Mouse (Mus musculus) heart, adult 2 months (tissue): ENCODE data around the gene Rtn4r. TPM values are rescaled to one million over a fixed set of nuclear protein-coding genes. Genes with fewer than 3 reads are reported as not detected.
A peak's percentile ranks its signal among the peaks of the same experiment; 100 is the strongest.

Experiments
- DNase-seq, 2 experiments: peaks; one replicate each; pipeline ENCODE4 v3.0.0; 2021
- H3K27ac ChIP-seq: fragments of 200-600 bp; 2 replicates; pipeline ENCODE4 v1.8.1; 2022
- H3K27me3 ChIP-seq: fragments of 200-500 bp; 2 replicates; pipeline ENCODE4 v1.6.1; 2012; ENCODE audit warnings: mild to moderate bottlenecking, low read length, inconsistent platforms, mixed read lengths; ENCODE audit not compliant: control insufficient read depth, insufficient read depth
- H3K36me3 ChIP-seq: fragments of 200-500 bp; 2 replicates; pipeline ENCODE4 v1.6.1; 2012; ENCODE audit warnings: low read length, inconsistent platforms; ENCODE audit not compliant: control insufficient read depth, insufficient read depth
- H3K4me1 ChIP-seq: fragments of 200-500 bp; 2 replicates; pipeline ENCODE4 v1.6.1; 2011; ENCODE audit warnings: low read length; ENCODE audit not compliant: control insufficient read depth, insufficient read depth
- H3K4me3 ChIP-seq: fragments of 200-600 bp; 2 replicates; pipeline ENCODE4 v1.8.1; 2022
- H3K79me2 ChIP-seq: fragments of 200-500 bp; replicated peaks from 2 replicates; pipeline ENCODE4 v1.6.1; 2012; ENCODE audit warnings: mild to moderate bottlenecking, inconsistent platforms, low read length, moderate library complexity, mixed read lengths; ENCODE audit not compliant: control insufficient read depth, insufficient read depth
- H3K9ac ChIP-seq: fragments of 200-500 bp; 2 replicates; pipeline ENCODE4 v1.6.1; 2012; ENCODE audit warnings: low read depth, mild to moderate bottlenecking, control low read depth, inconsistent platforms, low read length, mixed read lengths
- CTCF ChIP-seq: fragments of 200-600 bp; IDR thresholded peaks from 2 replicates; pipeline ENCODE4 v1.8.1; 2022; ENCODE audit warnings: antibody characterized with exemption, mild to moderate bottlenecking, moderate library complexity
- EP300 ChIP-seq: fragments of 200-500 bp; IDR thresholded peaks from 2 replicates; pipeline ENCODE4 v1.6.1; 2011; ENCODE audit warnings: low read depth, low read length, control low read depth; ENCODE audit not compliant: insufficient read depth
- POLR2A ChIP-seq: fragments of 200-500 bp; IDR thresholded peaks from 2 replicates; pipeline ENCODE4 v1.6.1; 2011; ENCODE audit warnings: mild to moderate bottlenecking, low read depth, low read length, control low read depth; ENCODE audit not compliant: insufficient read depth
- WGBS: fragments of 180-500 bp; shearing (Covaris S2); methylation state at CpG from one replicate; pipeline ENCODE4 v1.1.7; 2018; 5-methylcytosine and 5-hydroxymethylcytosine counted together
- intact Hi-C: fragments of 180-260 bp; cut with DNase I; formaldehyde crosslinking; loops from one replicate; pipeline ENCODE4 v1.15.1; 2025
- polyA plus RNA-seq: library from polyadenylated mRNA; depleted of rRNA; stranded (reverse); fragments of >200 nt; gene quantifications from 2 replicates; pipeline ENCODE4 v1.2.3, GENCODE M21; 2012
- total RNA-seq, 2 experiments: library from RNA; stranded (reverse); gene quantifications; 2 replicates each; pipeline ENCODE4 v1.2.3; 2021

The Rtn4r gene
- total and polyA plus RNA-seq, 3 experiments = 2.3 to 31.9 (median 9.8) TPM

- Histone ChIP-seq H3K4me3 (no peak overlapping the region), H3K9ac (no peak overlapping the region), H3K27me3 (no peaks in the 10 kb centered on the region; the same call in 1 of the 2 replicates), H3K79me2 (no peaks in the 10 kb centered on the region), H3K27ac (no peak overlapping the region), H3K36me3 (no peaks in the 10 kb centered on the region), H3K4me1 (no peaks in the 10 kb centered on the region)
- intact Hi-C loops = no loop called here
- no peak for DNase-seq
- WGBS = 27% methylated on average over 8 of the region's 8 CpGs
- TF ChIP-seq EP300 = no peak
- TF ChIP-seq CTCF = peak; percentile 67
These were observed 8.3 kb upstream of the Rtn4r start for GRCm38 (mm10) chr16:18119031-18119730.

DNA sequence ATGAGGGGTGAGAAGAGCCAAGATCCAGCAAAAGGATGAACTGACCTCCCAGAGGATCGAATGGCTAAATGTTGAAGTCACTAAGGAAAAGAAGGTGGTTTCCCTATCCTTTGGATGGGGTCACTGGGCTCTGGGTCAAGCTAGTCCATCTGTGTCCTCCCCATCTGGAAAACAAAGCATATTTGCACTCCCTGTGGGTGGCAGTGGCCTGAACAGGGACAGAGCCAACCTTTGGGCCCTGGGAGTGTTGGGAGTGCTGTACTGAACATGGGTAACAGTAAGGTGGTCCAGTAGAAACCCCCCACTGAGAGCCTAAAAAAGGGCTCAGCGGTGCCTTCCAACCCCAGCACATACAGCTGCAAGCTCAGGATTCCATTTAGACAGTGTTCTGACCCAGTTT lies 4.7 kb upstream of the Rtn4r start:
- Histone ChIP-seq H3K36me3 (no peaks in the 10 kb centered on the region), H3K4me3 (no peak overlapping the region), H3K79me2 (no peaks in the 10 kb centered on the region), H3K27ac (no peak overlapping the region), H3K4me1 (0 out of 2 replicates have a peak, but pooled peaks cover 1% of the 10 kb centered on the region), H3K27me3 (no peaks in the 10 kb centered on the region; the same call in 1 of the 2 replicates), H3K9ac (no peak overlapping the region)
- 84% methylated on average over 2 of the region's 2 CpGs for WGBS
- TF ChIP-seq POLR2A (no peak), CTCF (no peak), EP300 (no peak)
- no peak for DNase-seq
- intact Hi-C loops = no loop called here

DNA sequence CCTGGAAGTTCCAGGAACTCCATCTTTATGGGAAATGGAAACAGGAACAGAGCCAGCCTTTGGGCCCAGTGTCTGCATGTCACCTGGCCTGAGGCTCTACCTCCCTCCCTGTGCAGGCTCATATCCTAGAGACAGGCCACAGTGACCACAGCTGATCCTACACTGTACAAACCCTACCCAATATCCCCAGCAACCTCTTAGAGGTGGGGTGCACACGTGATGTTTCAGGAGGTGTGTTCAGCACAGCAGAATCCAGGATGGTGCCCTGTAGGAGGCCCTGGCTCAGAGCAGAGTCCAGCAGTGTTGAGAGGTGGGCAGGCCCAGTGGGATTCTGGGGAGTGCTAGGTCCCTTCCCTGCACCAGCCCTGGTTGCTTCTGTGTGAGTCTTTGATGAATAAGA lies 4.0 kb upstream of the Rtn4r start:
- Histone ChIP-seq H3K27me3 (no peaks in the 10 kb centered on the region; the same call in 1 of the 2 replicates), H3K4me3 (no peak overlapping the region), H3K9ac (no peak overlapping the region), H3K79me2 (no peaks in the 10 kb centered on the region), H3K4me1 (0 out of 2 replicates have a peak, but pooled peaks cover 1% of the 10 kb centered on the region), H3K36me3 (no peaks in the 10 kb centered on the region), H3K27ac (no peak overlapping the region)
- no peak for TF ChIP-seq EP300
- TF ChIP-seq POLR2A = no peak
- no peak for TF ChIP-seq CTCF
- no peak for DNase-seq
- intact Hi-C loops = no loop called here
- WGBS = 58% methylated on average over 1 of the region's 1 CpGs

GRCm38 (mm10) chr16:18124040-18124439 lies 3.4 kb upstream of the Rtn4r start:
- 71% methylated on average over 4 of the region's 4 CpGs for WGBS
- Histone ChIP-seq H3K9ac (no peak overlapping the region), H3K27ac (no peak overlapping the region), H3K36me3 (no peaks in the 10 kb centered on the region), H3K4me3 (no peak overlapping the region), H3K4me1 (0 out of 2 replicates have a peak, but pooled peaks cover 1% of the 10 kb centered on the region), H3K27me3 (no peaks in the 10 kb centered on the region; the same call in 1 of the 2 replicates), H3K79me2 (no peaks in the 10 kb centered on the region)
- no peak for TF ChIP-seq POLR2A
- no peak for TF ChIP-seq EP300
- no peak for TF ChIP-seq CTCF
- DNase-seq = no peak
- intact Hi-C loops = no loop called here

GRCm38 (mm10) chr16:18124626-18125025 lies 2.8 kb upstream of the Rtn4r start:
- no peaks in the 10 kb centered on the region; the same call in 1 of the 2 replicates for H3K27me3 ChIP-seq
- no peak overlapping the region for H3K9ac ChIP-seq
- intact Hi-C loops = loop anchor here (5.0 kb wide), 1 partner anchor 88 kb away; no protein-coding TSS in a partner anchor
- H3K4me3 ChIP-seq = no peak overlapping the region
- WGBS = 44% methylated on average over 5 of the region's 5 CpGs
- H3K36me3 ChIP-seq = no peaks in the 10 kb centered on the region
- H3K27ac ChIP-seq = no peak overlapping the region
- TF ChIP-seq EP300 (no peak), POLR2A (no peak), CTCF (no peak)
- DNase-seq = no peak
- no peaks in the 10 kb centered on the region for H3K79me2 ChIP-seq
- H3K4me1 ChIP-seq = 0 out of 2 replicates have a peak, but pooled peaks cover 1% of the 10 kb centered on the region

DNA sequence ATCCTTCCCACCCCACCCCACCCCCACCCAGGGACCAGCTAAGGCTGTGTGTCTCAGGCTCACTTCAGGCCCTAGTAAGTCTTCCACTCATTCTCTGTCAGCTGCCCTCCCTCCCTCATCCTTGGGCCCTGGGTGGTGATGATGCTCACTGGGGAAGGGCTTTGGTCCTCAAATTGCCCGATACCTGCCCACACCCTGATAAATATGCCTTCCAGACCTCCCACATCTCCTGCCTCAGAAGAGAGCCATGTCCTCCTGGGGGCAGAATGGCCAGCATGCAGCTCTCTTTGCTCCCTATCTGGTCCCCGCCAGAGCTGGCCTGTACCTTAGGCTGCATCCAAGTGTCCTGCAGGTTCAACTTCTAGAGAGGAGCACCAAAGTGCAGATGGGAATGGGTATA lies 2.3 kb upstream of the Rtn4r start:
- intact Hi-C loops = loop anchor here (5.0 kb wide), 1 partner anchor 87 kb away; no protein-coding TSS in a partner anchor
- DNase-seq = no peak
- Histone ChIP-seq H3K4me3 (no peak overlapping the region), H3K36me3 (no peaks in the 10 kb centered on the region), H3K4me1 (0 out of 2 replicates have a peak, but pooled peaks cover 1% of the 10 kb centered on the region), H3K27me3 (no peaks in the 10 kb centered on the region; the same call in 1 of the 2 replicates), H3K27ac (no peak overlapping the region), H3K9ac (no peak overlapping the region), H3K79me2 (no peaks in the 10 kb centered on the region)
- TF ChIP-seq CTCF = no peak
- TF ChIP-seq POLR2A = no peak
- TF ChIP-seq EP300 = no peak
- WGBS = 89% methylated on average over 2 of the region's 2 CpGs
